Mouse (Mus musculus): ENCODE data around the gene Cpt1c. TPM values are rescaled to one million over a fixed set of nuclear protein-coding genes. Genes with fewer than 3 reads are reported as not detected.
A peak's percentile ranks its signal among the peaks of the same experiment; 100 is the strongest.

The Cpt1c gene
- polyA plus RNA-seq, 1 experiment from 2014 or later: 63.9 TPM

DNA sequence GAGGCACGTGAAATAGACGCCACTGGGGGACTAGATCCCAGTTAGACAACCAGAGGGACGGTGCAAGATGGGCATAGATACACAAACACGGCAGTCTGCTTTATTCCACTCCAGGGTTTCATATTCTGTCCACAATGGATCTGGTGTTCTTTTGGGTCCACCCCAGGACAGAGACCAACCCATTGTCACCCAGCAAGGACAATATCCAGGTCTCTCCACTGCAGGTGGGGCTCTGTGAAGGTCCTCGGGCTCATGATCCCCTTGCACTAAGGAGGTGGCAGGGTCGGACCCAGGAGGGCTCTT is 417 bp upstream of the Cpt1c start:
- no peak overlapping the region; the same call in 1 of the 2 replicates for H3K9ac ChIP-seq (replicated peaks; ENCODE audit: low read depth, low read length)
- H3K4me3 ChIP-seq (replicated peaks; ENCODE audit: low read length): peak overlapping the region; percentile 71
- peaks cover 22% of the 10 kb centered on the region for H3K36me3 ChIP-seq (ENCODE audit: control insufficient read depth, insufficient read depth)
- peaks cover 36% of the 10 kb centered on the region for H3K4me1 ChIP-seq (replicated peaks; ENCODE audit: control insufficient read depth, insufficient read depth, low read length)
- H3K27me3 ChIP-seq (replicated peaks; ENCODE audit: control insufficient read depth, insufficient read depth, low read length): no peaks in the 10 kb centered on the region
- peak overlapping the region; percentile 98 for H3K27ac ChIP-seq (ENCODE audit: low read length)
- no peaks in the 10 kb centered on the region for H3K9me3 ChIP-seq (ENCODE audit: control insufficient read depth, low read length)
- ATAC-seq: no peak; the same call in 1 of the 2 replicates
- peak overlapping the region; percentile 68 for H3K4me2 ChIP-seq (ENCODE audit: low read length)
- WGBS: 14% methylated on average over 6 of the region's 6 CpGs

- peak overlapping the region; percentile 85 for H3K9ac ChIP-seq (replicated peaks; ENCODE audit: low read depth, low read length)
- no peaks in the 10 kb centered on the region for H3K27me3 ChIP-seq (replicated peaks; ENCODE audit: control insufficient read depth, insufficient read depth, low read length)
- H3K4me1 ChIP-seq (replicated peaks; ENCODE audit: control insufficient read depth, insufficient read depth, low read length): peaks cover 39% of the 10 kb centered on the region
- H3K4me3 ChIP-seq (replicated peaks; ENCODE audit: low read length): peak overlapping the region; percentile 71
- no peaks in the 10 kb centered on the region for H3K9me3 ChIP-seq (ENCODE audit: control insufficient read depth, low read length)
- H3K36me3 ChIP-seq (ENCODE audit: control insufficient read depth, insufficient read depth): peaks cover 17% of the 10 kb centered on the region
- WGBS: 22% methylated on average over 14 of the region's 14 CpGs
- peak overlapping the region; percentile 68 for H3K4me2 ChIP-seq (ENCODE audit: low read length)
- peak overlapping the region; percentile 98 for H3K27ac ChIP-seq (ENCODE audit: low read length)
- no peak for ATAC-seq
Measured at GRCm38 (mm10) chr7:44973415-44974130, 1.1 kb downstream of the Cpt1c start.

DNA sequence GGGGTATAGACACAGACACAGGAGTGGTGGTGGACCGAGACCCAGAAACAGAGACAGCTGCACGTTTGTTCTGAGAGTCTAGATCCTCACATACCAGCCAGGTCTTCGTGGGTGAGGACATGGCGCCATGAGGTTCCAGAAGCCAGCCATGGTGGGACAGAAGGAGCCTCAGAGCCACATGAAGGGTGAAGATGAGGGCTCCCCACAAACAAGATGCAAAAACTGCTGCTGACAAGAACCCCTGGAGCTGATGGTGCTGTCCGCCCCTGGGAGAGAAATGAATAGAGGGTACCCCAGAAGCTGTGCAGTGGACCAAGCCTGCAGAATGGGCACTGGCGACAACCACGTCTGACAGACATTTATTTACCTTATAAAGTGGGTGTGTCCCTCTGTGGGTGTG is 3.5 kb downstream of the Cpt1c start:
- H3K27me3 ChIP-seq (replicated peaks; ENCODE audit: control insufficient read depth, insufficient read depth, low read length): no peaks in the 10 kb centered on the region
- peaks cover 39% of the 10 kb centered on the region for H3K4me1 ChIP-seq (replicated peaks; ENCODE audit: control insufficient read depth, insufficient read depth, low read length)
- peak overlapping the region; percentile 86 for H3K27ac ChIP-seq (ENCODE audit: low read length)
- no peak for ATAC-seq
- peak overlapping the region; percentile 87 for H3K4me2 ChIP-seq (ENCODE audit: low read length)
- peak overlapping the region; percentile 63 for H3K4me3 ChIP-seq (replicated peaks; ENCODE audit: low read length)
- H3K36me3 ChIP-seq (ENCODE audit: control insufficient read depth, insufficient read depth): peaks cover 1% of the 10 kb centered on the region; the same call in 1 of the 2 replicates
- 68% methylated on average over 7 of the region's 7 CpGs for WGBS
- H3K9me3 ChIP-seq (ENCODE audit: control insufficient read depth, low read length): no peaks in the 10 kb centered on the region
- H3K9ac ChIP-seq (replicated peaks; ENCODE audit: low read depth, low read length): peak overlapping the region; percentile 65

GRCm38 (mm10) chr7:44970231-44970691 is 4.4 kb downstream of the Cpt1c start:
- peaks cover 37% of the 10 kb centered on the region for H3K4me1 ChIP-seq (replicated peaks; ENCODE audit: control insufficient read depth, insufficient read depth, low read length)
- H3K27me3 ChIP-seq (replicated peaks; ENCODE audit: control insufficient read depth, insufficient read depth, low read length): no peaks in the 10 kb centered on the region
- H3K27ac ChIP-seq (ENCODE audit: low read length): peak overlapping the region; percentile 86
- under 1% methylated on average over 36 of the region's 36 CpGs for WGBS
- H3K36me3 ChIP-seq (ENCODE audit: control insufficient read depth, insufficient read depth): peaks cover 7% of the 10 kb centered on the region
- no peaks in the 10 kb centered on the region for H3K9me3 ChIP-seq (ENCODE audit: control insufficient read depth, low read length)
- H3K9ac ChIP-seq (replicated peaks; ENCODE audit: low read depth, low read length): peak overlapping the region; percentile 65
- ATAC-seq: peak; percentile 96
- peak overlapping the region; percentile 87 for H3K4me2 ChIP-seq (ENCODE audit: low read length)
- peak overlapping the region; percentile 63 for H3K4me3 ChIP-seq (replicated peaks; ENCODE audit: low read length)

- Histone ChIP-seq H3K36me3 (ENCODE audit: control insufficient read depth, insufficient read depth) (peaks cover 15% of the 10 kb centered on the region), H3K4me3 (replicated peaks; ENCODE audit: low read length) (no peak overlapping the region), H3K4me1 (replicated peaks; ENCODE audit: control insufficient read depth, insufficient read depth, low read length) (peaks cover 15% of the 10 kb centered on the region), H3K9ac (replicated peaks; ENCODE audit: low read depth, low read length) (no peak overlapping the region), H3K4me2 (ENCODE audit: low read length) (no peak overlapping the region), H3K9me3 (ENCODE audit: control insufficient read depth, low read length) (no peaks in the 10 kb centered on the region), H3K27me3 (replicated peaks; ENCODE audit: control insufficient read depth, insufficient read depth, low read length) (no peaks in the 10 kb centered on the region), H3K27ac (ENCODE audit: low read length) (no peak overlapping the region)
- ATAC-seq: no peak
- 84% methylated on average over 15 of the region's 15 CpGs for WGBS
Measured at GRCm38 (mm10) chr7:44966638-44967037, 8.0 kb downstream of the Cpt1c start.

DNA sequence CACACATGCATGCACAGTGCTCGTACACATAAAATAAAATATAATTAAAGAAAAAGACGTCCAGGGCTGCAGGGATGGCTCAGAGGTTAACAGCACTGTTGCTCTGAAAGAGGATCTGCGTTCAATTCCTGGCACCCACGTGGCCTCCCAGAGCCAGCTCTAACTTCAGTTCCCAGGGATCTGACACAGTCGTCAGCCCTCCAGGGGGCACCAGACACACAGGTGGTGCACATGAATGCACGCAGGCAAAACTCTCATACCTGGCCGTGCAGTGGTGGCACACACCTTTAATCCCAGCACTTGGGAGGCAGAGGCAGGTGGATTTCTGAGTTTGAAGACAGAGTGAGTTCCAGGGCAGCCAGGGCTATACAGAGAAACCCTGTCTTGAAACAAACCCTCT is 8.7 kb downstream of the Cpt1c start:
- Histone ChIP-seq H3K9ac (replicated peaks; ENCODE audit: low read depth, low read length) (no peak overlapping the region), H3K27ac (ENCODE audit: low read length) (no peak overlapping the region), H3K4me3 (replicated peaks; ENCODE audit: low read length) (no peak overlapping the region), H3K4me2 (ENCODE audit: low read length) (no peak overlapping the region), H3K36me3 (ENCODE audit: control insufficient read depth, insufficient read depth) (peaks cover 17% of the 10 kb centered on the region), H3K9me3 (ENCODE audit: control insufficient read depth, low read length) (no peaks in the 10 kb centered on the region), H3K4me1 (replicated peaks; ENCODE audit: control insufficient read depth, insufficient read depth, low read length) (peaks cover 9% of the 10 kb centered on the region), H3K27me3 (replicated peaks; ENCODE audit: control insufficient read depth, insufficient read depth, low read length) (no peaks in the 10 kb centered on the region)
- 85% methylated on average over 7 of the region's 7 CpGs for WGBS
- ATAC-seq: no peak

DNA sequence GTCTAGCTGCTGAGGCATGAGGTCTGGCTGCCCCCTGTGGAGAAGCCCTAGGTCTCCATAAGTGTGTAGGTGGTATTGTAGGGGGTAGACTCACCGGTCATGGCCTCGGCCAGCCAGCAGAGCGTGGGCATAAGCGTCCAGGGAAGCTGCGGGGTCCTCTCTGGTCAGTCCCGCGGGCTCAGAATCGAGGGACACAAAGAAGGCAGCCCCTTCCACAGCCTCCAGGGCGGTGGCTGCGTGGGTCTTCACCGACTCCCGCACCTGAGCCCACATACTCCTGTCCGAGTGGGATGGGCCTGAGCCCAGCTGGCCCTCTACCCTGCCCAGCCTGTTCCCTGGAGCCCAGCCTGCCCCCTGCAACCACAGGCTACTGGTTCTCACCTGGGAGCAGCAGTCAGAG is 9.7 kb downstream of the Cpt1c start:
- no peak for ATAC-seq
- H3K27me3 ChIP-seq (replicated peaks; ENCODE audit: control insufficient read depth, insufficient read depth, low read length): no peaks in the 10 kb centered on the region
- no peak overlapping the region for H3K9ac ChIP-seq (replicated peaks; ENCODE audit: low read depth, low read length)
- no peak overlapping the region for H3K4me3 ChIP-seq (replicated peaks; ENCODE audit: low read length)
- WGBS: 96% methylated on average over 13 of the region's 13 CpGs
- peaks cover 2% of the 10 kb centered on the region; the same call in 1 of the 2 replicates for H3K4me1 ChIP-seq (replicated peaks; ENCODE audit: control insufficient read depth, insufficient read depth, low read length)
- H3K9me3 ChIP-seq (ENCODE audit: control insufficient read depth, low read length): no peaks in the 10 kb centered on the region
- no peak overlapping the region for H3K27ac ChIP-seq (ENCODE audit: low read length)
- no peak overlapping the region for H3K4me2 ChIP-seq (ENCODE audit: low read length)
- peaks cover 17% of the 10 kb centered on the region for H3K36me3 ChIP-seq (ENCODE audit: control insufficient read depth, insufficient read depth)

DNA sequence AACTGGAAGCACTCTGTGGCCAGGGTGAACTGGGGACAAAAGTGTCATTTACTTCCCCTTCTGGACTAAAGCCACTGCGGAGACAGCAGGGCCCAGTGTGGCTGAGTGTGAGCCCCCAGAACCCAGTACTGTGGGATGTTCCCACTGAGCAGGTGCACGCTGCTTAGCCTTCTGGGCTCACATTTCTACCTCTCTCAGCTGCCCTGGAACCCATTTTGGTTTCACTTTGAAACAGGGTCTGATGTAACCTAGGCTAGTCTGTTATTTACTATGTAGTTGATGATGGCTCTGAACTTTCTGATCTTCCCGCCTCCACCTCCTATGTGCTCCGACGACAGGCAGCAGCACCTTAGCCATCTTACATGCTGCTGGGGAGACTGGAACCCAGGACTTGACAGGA is 11.8 kb downstream of the Cpt1c start:
- Histone ChIP-seq H3K4me1 (replicated peaks; ENCODE audit: control insufficient read depth, insufficient read depth, low read length) (no peaks in the 10 kb centered on the region), H3K4me2 (ENCODE audit: low read length) (no peak overlapping the region), H3K27me3 (replicated peaks; ENCODE audit: control insufficient read depth, insufficient read depth, low read length) (no peaks in the 10 kb centered on the region), H3K9me3 (ENCODE audit: control insufficient read depth, low read length) (no peaks in the 10 kb centered on the region), H3K27ac (ENCODE audit: low read length) (no peak overlapping the region), H3K36me3 (ENCODE audit: control insufficient read depth, insufficient read depth) (peaks cover 17% of the 10 kb centered on the region), H3K9ac (replicated peaks; ENCODE audit: low read depth, low read length) (no peak overlapping the region), H3K4me3 (replicated peaks; ENCODE audit: low read length) (no peak overlapping the region)
- ATAC-seq: no peak
- WGBS: 95% methylated on average over 5 of the region's 5 CpGs

DNA sequence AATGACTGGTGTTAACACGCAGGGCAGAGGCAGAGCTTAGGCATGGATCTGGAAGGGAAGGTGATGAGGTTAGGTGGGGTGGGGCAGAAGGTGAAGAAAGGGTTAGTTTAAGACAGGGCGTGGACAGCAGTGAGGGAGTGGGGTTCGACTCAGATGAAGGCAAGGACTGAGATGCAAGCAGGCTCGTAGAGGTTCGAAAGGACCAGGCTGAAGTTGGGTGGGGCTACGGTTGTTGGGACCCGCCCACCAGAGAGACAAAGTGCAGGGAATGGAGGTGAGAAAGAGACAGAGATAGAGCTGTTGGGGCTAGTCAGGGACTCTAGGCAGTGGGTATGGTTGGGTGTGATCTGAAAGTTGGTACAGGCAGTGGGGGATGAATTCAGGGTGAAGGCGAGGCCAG is 12.3 kb downstream of the Cpt1c start:
- no peak overlapping the region for H3K4me2 ChIP-seq (ENCODE audit: low read length)
- no peaks in the 10 kb centered on the region for H3K27me3 ChIP-seq (replicated peaks; ENCODE audit: control insufficient read depth, insufficient read depth, low read length)
- no peaks in the 10 kb centered on the region for H3K4me1 ChIP-seq (replicated peaks; ENCODE audit: control insufficient read depth, insufficient read depth, low read length)
- peaks cover 17% of the 10 kb centered on the region for H3K36me3 ChIP-seq (ENCODE audit: control insufficient read depth, insufficient read depth)
- H3K4me3 ChIP-seq (replicated peaks; ENCODE audit: low read length): no peak overlapping the region
- H3K9me3 ChIP-seq (ENCODE audit: control insufficient read depth, low read length): no peaks in the 10 kb centered on the region
- ATAC-seq: no peak
- H3K27ac ChIP-seq (ENCODE audit: low read length): no peak overlapping the region
- 82% methylated on average over 8 of the region's 8 CpGs for WGBS
- H3K9ac ChIP-seq (replicated peaks; ENCODE audit: low read depth, low read length): no peak overlapping the region

Data from forebrain, embryonic 16.5 days (tissue).